Mouse (Mus musculus) neural tube, embryonic 13.5 days (tissue): ENCODE measurements around the gene Hax1. TPM values are rescaled to one million over a fixed set of nuclear protein-coding genes. Genes with fewer than 3 reads are reported as not detected.

Experiments used
- ATAC-seq: fragments of 200-750 bp; cut with Nextera tagmentation; 2 replicates; pipeline ENCODE4 v1.8.0; 2017; ENCODE audit warnings: low read depth, mild to moderate bottlenecking, moderate TSS enrichment, moderate library complexity
- H3K27ac ChIP-seq: fragments of 300-500 bp; sonication (generic); replicated peaks from 2 replicates; pipeline ENCODE4 v1.5.1; 2015; ENCODE audit warnings: moderate library complexity, mild to moderate bottlenecking, inconsistent platforms
- H3K27me3 ChIP-seq: fragments of 300-500 bp; sonication (generic); 2 replicates; pipeline ENCODE4 v1.6.1; 2015; ENCODE audit warnings: mild to moderate bottlenecking, inconsistent platforms
- H3K36me3 ChIP-seq: fragments of 300-500 bp; sonication (generic); 2 replicates; pipeline ENCODE4 v1.6.1; 2015; ENCODE audit warnings: mild to moderate bottlenecking, inconsistent platforms
- H3K4me1 ChIP-seq: fragments of 300-500 bp; sonication (generic); replicated peaks from 2 replicates; pipeline ENCODE4 v1.6.1; 2015; ENCODE audit warnings: inconsistent platforms
- H3K4me2 ChIP-seq: fragments of 300-500 bp; sonication (generic); 2 replicates; pipeline ENCODE4 v1.6.1; 2015; ENCODE audit warnings: inconsistent platforms, mild to moderate bottlenecking, moderate library complexity
- H3K4me3 ChIP-seq: fragments of 300-500 bp; sonication (generic); 2 replicates; pipeline ENCODE4 v1.5.1; 2015; ENCODE audit warnings: mild to moderate bottlenecking, inconsistent platforms
- H3K9ac ChIP-seq: fragments of 300-500 bp; sonication (generic); 2 replicates; pipeline ENCODE4 v1.6.1; 2015; ENCODE audit warnings: moderate library complexity, mild to moderate bottlenecking, inconsistent platforms
- H3K9me3 ChIP-seq: fragments of 300-500 bp; sonication (generic); 2 replicates; pipeline ENCODE4 v1.6.1; 2016; ENCODE audit warnings: inconsistent platforms
- WGBS: fragments of 180-500 bp; shearing (Covaris S2); methylation state at CpG from one replicate; pipeline ENCODE4 v1.1.7; 2015; 5-methylcytosine and 5-hydroxymethylcytosine counted together
- polyA plus RNA-seq: library from polyadenylated mRNA; unstranded; fragments of >200 nt; fragmentation: Nextera tagmentation; extraction: Ambion mirVana; gene quantifications from 2 replicates; pipeline ENCODE4 v1.2.1, GENCODE M21; 2015

Gene Hax1
- 120 and 133 TPM in 2 replicates for polyA plus RNA-seq

DNA sequence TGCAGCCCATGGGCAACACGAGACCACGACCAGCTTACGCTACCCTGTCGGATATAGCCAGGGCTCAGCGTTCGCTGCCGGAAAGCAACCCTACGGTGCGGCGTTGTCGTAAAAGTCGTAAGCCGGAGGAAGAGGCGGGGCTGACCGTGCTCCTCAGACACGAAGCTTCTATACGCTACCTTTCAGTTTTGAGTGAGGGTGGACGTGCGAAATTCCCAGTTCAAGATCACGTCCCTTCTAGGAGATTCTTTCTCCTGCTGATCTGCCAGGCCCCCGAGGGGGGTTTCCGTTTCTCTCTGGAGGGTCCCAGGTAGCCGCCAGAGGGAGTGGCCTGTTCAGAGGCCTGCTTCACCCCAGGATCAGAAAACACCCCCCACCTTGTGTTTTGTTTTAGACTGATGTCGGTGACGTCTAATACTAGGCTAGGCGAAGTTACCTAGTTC lies at the start of gene Hax1:
Gene Hax1 (minus strand): TSS at position 169 of the 443 bp plus-strand sequence.
- Histone ChIP-seq H3K36me3 (peaks cover 54% of the 10 kb centered on the region), H3K9ac (peak within 1 kb of the TSS; percentile 84), H3K4me1 (peaks cover 22% of the 10 kb centered on the region), H3K4me3 (peak within 1 kb of the TSS; percentile 76), H3K4me2 (peak within 1 kb of the TSS; percentile 91), H3K27ac (peak within 1 kb of the TSS; percentile 91), H3K27me3 (no peaks in the 10 kb centered on the region), H3K9me3 (no peaks in the 10 kb centered on the region)
- WGBS = 0% methylated on average over 26 of the region's 26 CpGs
- ATAC-seq = peak; percentile 96

DNA sequence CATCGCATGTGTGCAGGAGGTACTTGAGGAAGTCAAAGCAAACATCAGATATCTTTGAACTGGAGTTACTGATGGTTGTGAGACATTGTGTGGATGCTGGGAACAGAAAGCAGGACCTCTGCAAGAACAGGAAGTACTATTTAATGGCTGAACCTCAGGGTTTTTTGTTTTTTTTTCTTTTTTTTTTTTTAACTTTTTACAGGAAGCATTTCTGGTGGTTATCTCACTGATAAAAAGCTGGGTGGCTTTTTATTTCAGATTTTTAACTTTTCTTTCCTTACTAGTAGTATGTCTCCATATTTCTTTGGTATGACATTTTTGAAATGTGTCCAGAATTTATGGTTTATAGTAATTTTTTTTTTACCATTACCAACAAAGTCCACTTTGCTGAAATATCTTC lies 37.7 kb upstream of the Hax1 start:
- H3K36me3 ChIP-seq = peaks cover 83% of the 10 kb centered on the region
- no peak overlapping the region for H3K4me2 ChIP-seq
- 97% methylated on average over 1 of the region's 1 CpGs for WGBS
- no peaks in the 10 kb centered on the region for H3K9me3 ChIP-seq
- H3K27me3 ChIP-seq = no peaks in the 10 kb centered on the region
- H3K9ac ChIP-seq = no peak overlapping the region
- no peak for ATAC-seq
- no peak overlapping the region for H3K27ac ChIP-seq
- no peak overlapping the region for H3K4me3 ChIP-seq
- no peaks in the 10 kb centered on the region for H3K4me1 ChIP-seq

DNA sequence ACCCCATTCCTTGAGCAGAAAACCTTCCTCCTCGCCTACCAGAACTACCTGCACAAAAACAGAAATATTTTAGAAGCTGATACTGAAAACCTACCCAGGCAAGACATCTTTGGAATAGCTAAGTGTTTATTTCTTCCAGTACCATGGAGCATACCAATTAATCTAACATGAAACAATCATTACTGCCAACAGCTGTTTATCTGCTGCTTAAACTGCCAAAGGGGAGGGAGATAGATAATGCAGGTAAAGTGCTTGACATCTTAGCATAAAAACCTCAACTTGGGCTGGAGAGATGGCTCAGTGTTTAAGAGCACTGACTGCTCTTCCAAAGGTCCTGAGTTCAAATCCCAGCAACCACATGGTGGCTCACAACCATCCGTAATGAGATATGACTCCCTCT lies 36.1 kb upstream of the Hax1 start:
- ATAC-seq = no peak
- peaks cover 88% of the 10 kb centered on the region for H3K36me3 ChIP-seq

DNA sequence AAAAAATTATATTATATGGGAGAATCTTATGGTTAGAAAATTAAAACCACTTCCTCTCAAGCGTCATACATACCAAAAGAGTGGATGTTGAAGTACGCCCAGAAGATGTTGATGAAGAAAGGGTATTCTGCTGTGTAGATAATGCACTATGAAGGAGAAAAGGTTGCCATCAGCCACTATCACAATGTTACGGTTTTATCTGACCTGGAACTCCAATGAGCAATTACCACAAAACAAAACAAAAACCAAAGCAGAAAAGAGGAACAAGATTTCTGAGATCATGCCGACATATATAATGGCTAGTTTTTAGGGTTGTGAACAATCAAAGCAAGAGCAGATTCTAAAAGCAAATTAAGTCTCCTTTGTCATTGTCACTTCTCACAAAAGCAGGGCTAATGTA lies 18.0 kb upstream of the Hax1 start:
- H3K9me3 ChIP-seq = no peaks in the 10 kb centered on the region
- H3K27me3 ChIP-seq = no peaks in the 10 kb centered on the region
- no peak overlapping the region for H3K4me3 ChIP-seq
- no peaks in the 10 kb centered on the region for H3K4me1 ChIP-seq
- no peak overlapping the region for H3K4me2 ChIP-seq
- no peak for ATAC-seq
- no peak overlapping the region for H3K27ac ChIP-seq
- H3K9ac ChIP-seq = no peak overlapping the region
- peaks cover 97% of the 10 kb centered on the region for H3K36me3 ChIP-seq
- 96% methylated on average over 4 of the region's 4 CpGs for WGBS

More for the DNA sequence above, 36.1 kb upstream of the Hax1 start:
- no peak overlapping the region for H3K4me2 ChIP-seq
- no peak overlapping the region for H3K4me3 ChIP-seq
- H3K9ac ChIP-seq = no peak overlapping the region
- no peaks in the 10 kb centered on the region for H3K9me3 ChIP-seq
- WGBS = 90% methylated on average over 2 of the region's 2 CpGs
- H3K27me3 ChIP-seq = no peaks in the 10 kb centered on the region
- no peak overlapping the region for H3K27ac ChIP-seq
- H3K4me1 ChIP-seq = no peaks in the 10 kb centered on the region

DNA sequence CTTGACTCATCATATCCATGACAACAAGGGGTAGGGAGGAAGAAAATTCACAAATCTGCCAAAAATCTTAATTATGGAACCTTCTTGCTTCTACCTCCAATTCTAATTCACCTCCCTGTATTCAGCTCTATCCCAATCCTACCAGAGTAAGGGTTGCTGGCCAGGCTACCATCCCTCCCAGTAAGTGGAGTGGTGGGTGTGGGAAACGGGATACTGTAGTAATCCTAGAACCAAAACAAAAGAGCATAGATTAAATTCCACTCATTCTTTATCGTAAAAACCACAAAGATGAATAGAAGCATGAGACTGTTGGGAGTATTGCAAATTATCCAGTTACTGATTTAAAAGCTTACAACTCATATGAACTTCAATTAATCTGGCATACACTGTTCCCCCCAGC lies 11.7 kb upstream of the Hax1 start:
- no peak overlapping the region for H3K4me2 ChIP-seq
- no peaks in the 10 kb centered on the region for H3K27me3 ChIP-seq
- 91% methylated on average over 2 of the region's 2 CpGs for WGBS
- H3K9me3 ChIP-seq = no peaks in the 10 kb centered on the region
- no peak for ATAC-seq
- no peaks in the 10 kb centered on the region for H3K4me1 ChIP-seq
- peaks cover 97% of the 10 kb centered on the region for H3K36me3 ChIP-seq
- no peak overlapping the region for H3K4me3 ChIP-seq
- H3K27ac ChIP-seq = no peak overlapping the region
- H3K9ac ChIP-seq = no peak overlapping the region

DNA sequence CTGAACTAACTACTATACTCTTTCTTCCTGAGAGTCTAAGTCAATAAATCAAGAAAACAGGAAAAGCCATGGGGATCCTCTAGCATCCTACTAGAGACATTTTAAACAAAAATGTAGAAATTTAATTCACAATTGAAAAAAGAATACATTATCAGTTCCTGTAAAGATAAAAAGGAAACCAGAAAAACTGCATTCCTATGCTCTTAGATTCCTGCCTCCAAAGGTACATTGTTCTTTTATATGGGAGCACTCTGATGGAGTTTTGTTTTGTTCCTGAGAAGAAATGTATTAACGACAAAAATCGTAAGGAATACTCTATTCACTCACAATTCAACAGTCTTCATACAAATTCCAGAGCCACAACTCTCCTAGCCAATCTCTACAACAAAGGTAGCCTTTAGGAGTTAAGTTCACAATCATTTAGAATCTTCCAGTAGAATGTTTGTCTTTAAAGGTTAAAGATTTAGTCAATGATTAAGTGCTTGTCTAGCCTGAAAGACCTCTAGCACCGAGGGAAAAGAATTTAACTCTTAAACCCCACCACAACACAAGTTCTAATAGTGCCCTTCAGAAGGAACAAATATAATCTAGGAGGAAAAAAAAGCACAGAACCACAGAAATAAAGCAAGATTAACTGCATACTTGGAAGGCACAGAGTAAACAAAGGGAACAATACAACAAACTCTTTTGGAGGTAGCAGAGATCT lies 5.7 kb upstream of the Hax1 start:
- Histone ChIP-seq H3K27ac (no peak overlapping the region), H3K4me2 (no peak overlapping the region), H3K27me3 (no peaks in the 10 kb centered on the region), H3K9ac (no peak overlapping the region), H3K4me3 (no peak overlapping the region), H3K4me1 (peaks cover 5% of the 10 kb centered on the region), H3K9me3 (no peaks in the 10 kb centered on the region), H3K36me3 (peaks cover 84% of the 10 kb centered on the region)
- ATAC-seq = no peak
- WGBS = 61% methylated on average over 3 of the region's 3 CpGs

DNA sequence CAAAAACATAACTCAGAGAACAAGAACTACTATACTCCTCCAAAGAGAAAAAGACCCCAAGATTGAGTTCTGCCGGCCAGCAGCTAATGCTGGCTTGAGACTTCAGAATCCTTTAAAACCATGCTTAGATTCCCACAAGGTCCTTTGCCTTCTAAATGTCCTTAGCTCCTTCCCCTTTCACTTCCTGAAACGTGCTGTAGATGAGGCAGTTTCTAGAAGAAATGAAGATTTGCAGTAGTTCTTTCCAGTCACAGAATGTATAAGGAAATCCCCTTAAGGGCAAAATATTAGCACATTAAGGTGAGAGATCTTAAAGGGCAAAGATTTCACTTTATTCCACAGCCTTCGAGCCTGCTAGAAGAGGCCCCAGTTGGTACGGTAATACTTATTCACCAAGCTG lies 1.2 kb upstream of the Hax1 start:
- 86% methylated on average over 4 of the region's 4 CpGs for WGBS
- H3K27ac ChIP-seq = no peak overlapping the region

DNA sequence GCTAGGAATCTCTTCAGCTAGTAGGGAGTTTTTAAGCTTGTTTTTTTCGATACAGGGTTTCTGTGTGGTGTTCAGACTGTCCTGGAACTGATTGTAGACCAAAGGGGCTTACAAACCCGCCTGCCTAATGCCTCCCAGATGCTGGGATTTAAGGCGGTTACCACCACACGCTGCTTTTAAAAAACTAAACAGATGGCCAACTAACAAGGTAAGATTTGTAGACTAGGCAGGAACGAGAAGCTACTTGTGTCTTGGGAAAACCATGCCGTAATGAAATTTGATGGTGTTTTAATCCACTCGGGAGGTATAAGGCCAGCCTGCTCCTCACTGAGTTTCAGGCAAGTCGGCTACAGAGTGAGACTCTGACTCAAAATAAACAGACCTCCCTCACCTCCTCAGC lies 510 bp upstream of the Hax1 start:
- Histone ChIP-seq H3K9ac (peak overlapping the region; percentile 84), H3K4me1 (peaks cover 22% of the 10 kb centered on the region), H3K36me3 (peaks cover 54% of the 10 kb centered on the region), H3K4me3 (peak overlapping the region; percentile 76), H3K27ac (peak overlapping the region; percentile 91), H3K27me3 (no peaks in the 10 kb centered on the region), H3K4me2 (peak overlapping the region; percentile 91), H3K9me3 (no peaks in the 10 kb centered on the region)
- peak; percentile 37 for ATAC-seq
- 13% methylated on average over 8 of the region's 8 CpGs for WGBS

More for the DNA sequence above, 1.2 kb upstream of the Hax1 start:
- H3K9ac ChIP-seq = no peak overlapping the region
- no peak for ATAC-seq
- peak overlapping the region; percentile 91; the same call in 1 of the 2 replicates for H3K4me2 ChIP-seq
- H3K27me3 ChIP-seq = no peaks in the 10 kb centered on the region
- no peaks in the 10 kb centered on the region for H3K9me3 ChIP-seq
- peaks cover 55% of the 10 kb centered on the region for H3K36me3 ChIP-seq
- no peak overlapping the region for H3K4me3 ChIP-seq
- H3K4me1 ChIP-seq = peaks cover 22% of the 10 kb centered on the region

DNA sequence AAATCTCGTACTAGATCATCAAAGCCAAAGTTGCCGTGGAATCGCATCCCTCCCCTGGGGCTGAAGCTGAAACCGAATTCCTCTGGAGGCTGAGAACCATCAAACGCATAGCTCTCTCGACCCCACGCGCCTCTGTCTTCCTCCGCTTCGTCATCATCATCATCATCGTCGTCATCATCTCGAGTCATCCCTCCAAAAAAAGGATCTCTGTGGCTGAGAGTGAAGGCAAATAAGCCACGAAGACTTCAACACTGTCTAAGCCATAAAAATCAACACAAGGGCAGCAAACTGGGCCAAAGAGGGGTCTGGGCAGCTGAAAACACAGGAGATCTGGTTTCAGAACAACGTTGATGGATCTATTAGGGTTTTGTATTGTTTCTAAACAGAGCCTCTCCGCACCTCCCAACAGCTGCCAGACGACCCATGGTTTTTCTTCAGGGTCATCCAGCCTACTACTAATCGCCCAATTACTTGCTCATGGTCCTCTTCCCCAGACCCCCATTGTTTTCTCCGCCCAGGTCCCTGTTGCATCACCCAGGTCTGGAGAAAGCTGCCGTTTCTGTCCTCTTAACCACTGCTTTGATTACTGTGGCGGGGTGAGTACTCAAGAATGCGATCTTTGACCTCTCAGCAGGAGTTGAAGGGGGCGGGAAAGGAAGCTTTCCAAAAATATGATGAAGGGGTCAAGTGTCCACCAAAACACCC lies 637 bp downstream of the Hax1 start:
- Histone ChIP-seq H3K27me3 (no peaks in the 10 kb centered on the region), H3K9me3 (no peaks in the 10 kb centered on the region), H3K4me1 (peaks cover 22% of the 10 kb centered on the region), H3K4me3 (peak overlapping the region; percentile 76), H3K4me2 (peak overlapping the region; percentile 91), H3K27ac (peak overlapping the region; percentile 91), H3K36me3 (peaks cover 50% of the 10 kb centered on the region), H3K9ac (peak overlapping the region; percentile 84)
- peak; percentile 68; the same call in 1 of the 2 replicates for ATAC-seq
- WGBS = 13% methylated on average over 23 of the region's 23 CpGs

DNA sequence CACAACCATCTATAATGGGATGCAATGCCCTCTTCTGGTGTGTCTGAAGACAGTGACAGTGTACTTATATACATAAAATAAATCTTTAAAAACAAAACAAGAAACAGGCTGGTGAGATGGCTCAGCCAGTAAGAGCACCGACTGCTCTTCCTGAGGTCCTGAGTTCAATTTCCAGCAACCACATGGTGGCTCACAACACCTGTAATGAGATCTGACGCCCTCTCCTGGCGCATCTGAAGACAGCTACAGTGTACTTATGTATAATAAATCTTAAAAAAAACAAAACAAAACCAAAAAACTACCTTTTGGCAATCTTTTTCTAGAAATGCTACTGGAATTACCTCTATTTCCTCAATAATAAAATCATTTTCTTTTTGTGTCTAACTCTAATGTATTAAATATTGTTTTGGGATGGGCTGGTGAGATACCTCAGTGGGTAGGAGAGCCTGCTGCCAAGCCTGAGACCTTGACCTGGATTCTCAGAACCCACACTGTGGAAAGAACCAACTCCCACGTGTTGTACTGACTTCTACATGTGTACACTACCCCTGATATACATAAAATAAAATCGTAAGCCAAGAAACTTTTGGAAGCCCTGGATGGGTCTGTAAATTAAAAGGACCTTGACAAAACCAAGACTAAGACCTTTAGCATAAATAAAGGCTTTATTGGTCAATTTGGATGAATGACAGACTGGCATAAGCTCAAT lies 3.6 kb downstream of the Hax1 start:
- peaks cover 22% of the 10 kb centered on the region for H3K4me1 ChIP-seq
- no peaks in the 10 kb centered on the region for H3K27me3 ChIP-seq
- no peak overlapping the region for H3K27ac ChIP-seq
- WGBS = 94% methylated on average over 5 of the region's 5 CpGs
- H3K4me2 ChIP-seq = no peak overlapping the region
- no peak overlapping the region for H3K9ac ChIP-seq
- ATAC-seq = no peak
- H3K36me3 ChIP-seq = peaks cover 26% of the 10 kb centered on the region
- no peaks in the 10 kb centered on the region for H3K9me3 ChIP-seq
- H3K4me3 ChIP-seq = no peak overlapping the region

DNA sequence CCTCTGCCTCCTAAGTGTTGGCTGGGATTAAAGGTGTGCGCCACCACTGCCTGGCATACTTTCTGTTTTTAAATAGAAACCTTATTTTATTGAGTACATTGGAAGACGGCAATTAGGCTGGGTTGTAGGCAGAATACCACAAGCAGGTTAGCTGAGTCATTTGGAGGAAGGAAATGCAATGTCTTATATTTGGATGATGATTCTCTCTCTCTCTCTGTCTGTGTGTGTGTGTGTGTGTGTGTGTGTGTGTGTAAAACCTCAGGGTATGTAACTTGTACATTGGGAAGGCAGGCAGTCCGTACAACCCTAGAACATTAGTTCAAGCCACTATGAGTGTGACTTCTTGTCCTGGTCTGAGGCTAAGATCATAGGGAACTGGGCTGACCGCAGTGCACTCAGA lies 10.8 kb downstream of the Hax1 start:
- Histone ChIP-seq H3K27me3 (no peaks in the 10 kb centered on the region), H3K27ac (no peak overlapping the region), H3K4me1 (no peaks in the 10 kb centered on the region), H3K36me3 (peaks cover 3% of the 10 kb centered on the region; the same call in 1 of the 2 replicates), H3K4me3 (no peak overlapping the region), H3K9ac (no peak overlapping the region), H3K9me3 (no peaks in the 10 kb centered on the region), H3K4me2 (no peak overlapping the region)
- WGBS = 96% methylated on average over 4 of the region's 4 CpGs
- ATAC-seq = no peak

DNA sequence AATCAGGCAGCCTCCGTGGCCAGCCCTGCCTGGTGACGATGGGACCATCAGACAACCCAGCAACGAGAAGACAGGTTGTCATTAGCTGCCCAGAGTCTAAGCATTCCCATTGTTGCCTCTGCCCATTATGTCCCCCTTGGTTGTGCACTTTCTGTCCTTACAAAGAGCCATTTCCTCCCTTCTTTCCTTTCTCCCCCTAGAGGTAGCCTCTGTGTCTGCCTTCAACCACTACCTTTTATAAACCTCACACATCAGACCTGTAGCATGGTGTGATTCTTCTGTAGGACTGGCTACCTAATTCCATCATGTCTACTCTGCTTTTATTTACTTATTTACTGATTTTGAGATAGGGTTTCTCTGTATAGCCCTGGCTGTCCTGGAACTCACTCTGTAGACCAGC lies 11.4 kb downstream of the Hax1 start:
- Histone ChIP-seq H3K9me3 (no peaks in the 10 kb centered on the region), H3K9ac (no peak overlapping the region), H3K4me2 (no peak overlapping the region), H3K4me1 (no peaks in the 10 kb centered on the region), H3K4me3 (no peak overlapping the region), H3K27me3 (no peaks in the 10 kb centered on the region), H3K36me3 (no peaks in the 10 kb centered on the region), H3K27ac (no peak overlapping the region)
- no peak for ATAC-seq
- WGBS = 59% methylated on average over 3 of the region's 3 CpGs
